Mouse (Mus musculus): ENCODE results near the gene Trmt61a.
A peak's percentile ranks its signal among the peaks of the same experiment; 100 is the strongest.
"Not testable (repeated sequence)": the region's sequence is repeated elsewhere in the genome, so short reads cannot be mapped to it uniquely, and the experiment has no call there.

Gene Trmt61a

DNA sequence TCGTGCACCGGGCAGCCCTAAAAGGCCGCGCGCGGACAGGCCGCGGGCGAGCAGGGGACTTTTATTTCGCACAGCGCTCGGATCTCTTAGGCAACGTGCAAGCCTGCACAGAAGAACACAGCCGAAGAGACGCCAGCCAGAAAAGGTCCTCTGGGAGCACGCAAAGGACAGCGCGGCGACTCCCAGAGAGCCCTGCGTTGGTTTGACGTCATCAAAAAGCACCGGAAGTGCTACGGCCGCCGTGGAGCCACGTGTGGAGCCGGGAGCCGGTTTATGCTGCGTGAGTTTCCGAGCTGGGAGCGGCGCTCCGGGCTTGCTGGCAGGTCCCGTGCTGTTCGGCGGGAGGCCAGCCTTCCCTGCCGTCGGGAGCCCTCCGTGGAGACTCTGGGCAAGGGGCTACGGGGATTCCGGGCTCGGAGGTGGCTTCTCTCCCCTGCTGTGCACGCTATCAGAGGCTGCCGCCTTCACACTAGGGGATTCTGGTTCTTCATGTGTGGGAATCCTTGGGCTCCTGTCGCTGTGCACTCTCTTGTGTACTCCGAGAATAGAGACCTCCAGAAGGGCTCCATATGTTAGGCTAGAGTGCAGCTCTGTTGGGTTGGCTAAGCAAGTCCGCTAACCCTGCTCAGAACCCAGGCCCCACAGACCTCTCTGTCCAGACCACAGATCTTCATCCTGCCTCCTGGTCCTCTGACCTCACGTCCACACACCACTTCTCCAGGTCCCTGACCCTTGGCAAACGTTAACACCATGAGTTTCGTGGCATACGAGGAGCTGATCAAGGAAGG is at the start of gene Trmt61a:
TSS of gene Trmt61a (plus strand) at position 224 of the 788 bp plus-strand sequence.
- peak; percentile 97 for DNase-seq

DNA sequence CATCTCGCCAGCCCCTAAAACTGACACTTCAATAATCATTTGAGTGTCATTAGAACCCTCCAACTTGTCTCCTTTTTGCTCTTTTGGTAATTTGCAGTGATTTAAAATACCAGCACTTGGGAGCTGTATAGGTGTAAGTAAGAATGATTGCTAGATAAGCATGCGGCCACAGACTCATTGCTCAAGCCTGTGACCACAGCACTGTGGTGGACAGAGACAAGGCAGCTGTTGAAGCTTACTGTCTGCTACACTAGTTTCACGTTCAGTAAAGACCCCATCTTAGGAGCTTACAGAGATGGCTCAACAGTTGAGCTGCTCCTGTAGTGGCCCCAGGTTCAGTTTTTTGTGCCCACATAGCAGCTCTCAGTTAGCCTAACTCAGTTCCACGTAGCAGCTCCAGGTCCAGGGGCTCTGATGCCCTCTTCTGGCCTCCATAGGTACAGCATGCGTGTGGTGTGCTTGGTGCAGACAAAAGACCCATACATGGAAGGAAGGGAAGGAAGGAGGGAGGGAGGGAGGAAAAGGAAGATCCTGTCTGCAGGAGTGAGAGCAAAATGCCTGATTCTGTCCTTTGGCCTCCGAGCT is 29.8 kb upstream of the Trmt61a start:
- peak; percentile 87 for DNase-seq

- DNase-seq, result no peak
Measured at GRCm38 (mm10) chr12:111652953-111653352, 25.0 kb upstream of the Trmt61a start.

DNA sequence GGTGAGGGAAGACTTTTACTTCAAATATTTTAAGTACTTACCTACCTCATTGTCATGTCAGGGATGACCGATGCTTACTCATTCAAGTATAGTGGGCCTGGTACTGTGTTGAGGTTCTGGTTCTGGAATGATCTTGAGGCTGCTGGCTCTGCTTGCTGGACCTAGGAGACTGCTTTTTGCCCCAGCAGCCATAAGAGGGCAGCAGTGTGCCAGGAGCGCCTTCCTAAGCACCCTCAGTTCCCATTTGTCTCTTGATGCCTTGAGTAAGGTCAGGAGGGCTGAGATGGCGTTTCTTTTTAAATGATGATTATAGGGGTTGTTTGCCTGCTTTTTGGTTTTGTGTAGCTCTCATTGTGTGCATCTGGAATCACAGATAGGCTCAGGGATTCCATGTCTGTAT is 24.5 kb upstream of the Trmt61a start:
- peak; percentile 85 for DNase-seq

GRCm38 (mm10) chr12:111655695-111656094 is 22.2 kb upstream of the Trmt61a start:
- DNase-seq, result no peak

GRCm38 (mm10) chr12:111659331-111659730 is 18.6 kb upstream of the Trmt61a start:
- DNase-seq, result no peak

DNA sequence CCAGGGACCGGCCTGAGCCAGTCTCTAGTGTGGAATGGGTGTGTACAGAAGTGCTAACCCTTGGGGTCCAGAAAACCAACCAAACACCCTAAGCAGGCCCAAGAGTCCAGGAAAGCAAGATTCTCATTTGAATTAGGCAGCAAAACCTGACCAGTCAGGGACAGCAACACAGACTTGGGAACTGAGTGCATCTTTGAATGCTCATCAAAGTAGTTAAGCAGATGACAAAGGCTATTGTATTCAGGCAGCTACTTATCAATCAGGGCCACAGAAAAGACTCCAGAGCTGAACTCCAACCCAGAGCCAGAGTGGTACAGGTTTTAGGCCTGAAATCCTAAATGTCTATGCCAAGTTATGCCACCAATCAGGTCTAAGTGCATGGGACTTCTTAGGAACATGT is 17.3 kb upstream of the Trmt61a start:
- no peak for DNase-seq

DNA sequence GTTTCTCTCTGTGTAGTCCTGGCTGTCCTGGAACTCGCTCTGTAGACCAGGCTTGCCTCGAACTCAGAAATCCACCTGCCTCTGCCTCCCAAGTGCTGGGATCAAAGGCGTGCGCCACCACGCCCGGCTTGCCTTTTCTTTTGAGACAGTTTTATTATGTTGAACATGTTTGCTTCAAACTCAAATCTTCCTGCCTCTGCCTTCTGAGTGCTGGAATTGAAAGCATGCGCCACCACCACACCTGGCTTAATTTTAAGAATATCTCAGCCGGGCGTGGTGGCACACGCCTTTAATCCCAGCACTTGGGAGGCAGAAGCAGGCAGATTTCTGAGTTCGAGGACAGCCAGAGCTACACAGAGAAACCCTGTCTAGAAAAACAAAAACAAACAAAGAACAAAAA is 16.4 kb upstream of the Trmt61a start:
- DNase-seq, result not testable (repeated sequence)

- no peak for DNase-seq
Measured at GRCm38 (mm10) chr12:111663228-111664143, 14.4 kb upstream of the Trmt61a start.

DNA sequence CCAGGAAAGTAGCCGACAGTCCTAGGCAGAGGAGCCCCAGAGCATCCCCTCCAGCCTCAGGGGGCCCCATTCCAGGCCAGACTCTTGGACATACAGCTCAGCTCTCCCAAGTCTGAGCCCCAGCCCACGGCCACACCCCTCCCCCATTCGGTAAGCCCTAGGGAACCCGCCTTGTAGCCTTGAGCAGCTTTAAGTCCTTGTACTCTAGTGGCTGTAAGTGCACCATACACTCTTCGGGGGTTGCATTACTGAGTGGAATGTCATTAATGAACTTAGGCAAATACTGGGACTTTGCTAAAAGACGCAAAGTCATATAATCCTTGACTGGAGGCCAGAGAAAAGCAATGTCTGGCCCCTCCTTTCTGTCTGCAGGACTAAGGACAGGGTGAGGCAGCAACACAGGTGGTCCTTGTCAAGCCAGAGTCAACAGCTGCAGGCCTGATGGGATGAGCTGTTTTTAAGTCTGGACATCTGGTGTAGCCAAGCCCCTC is 13.7 kb upstream of the Trmt61a start:
- peak; percentile 82 for DNase-seq

GRCm38 (mm10) chr12:111665041-111665880 is 12.6 kb upstream of the Trmt61a start:
- peak; percentile 19 for DNase-seq

- peak; percentile 3 for DNase-seq
Measured at GRCm38 (mm10) chr12:111666380-111666779, 11.5 kb upstream of the Trmt61a start.

GRCm38 (mm10) chr12:111667421-111667820 is 10.5 kb upstream of the Trmt61a start:
- peak; percentile 21 for DNase-seq

- DNase-seq, result peak; percentile 95
Measured at GRCm38 (mm10) chr12:111668457-111668912, 9.4 kb upstream of the Trmt61a start.

- peak; percentile 52 for DNase-seq
Measured at GRCm38 (mm10) chr12:111669000-111669788, 8.7 kb upstream of the Trmt61a start.

GRCm38 (mm10) chr12:111669961-111670360 is 7.9 kb upstream of the Trmt61a start:
- peak; percentile 16 for DNase-seq

DNA sequence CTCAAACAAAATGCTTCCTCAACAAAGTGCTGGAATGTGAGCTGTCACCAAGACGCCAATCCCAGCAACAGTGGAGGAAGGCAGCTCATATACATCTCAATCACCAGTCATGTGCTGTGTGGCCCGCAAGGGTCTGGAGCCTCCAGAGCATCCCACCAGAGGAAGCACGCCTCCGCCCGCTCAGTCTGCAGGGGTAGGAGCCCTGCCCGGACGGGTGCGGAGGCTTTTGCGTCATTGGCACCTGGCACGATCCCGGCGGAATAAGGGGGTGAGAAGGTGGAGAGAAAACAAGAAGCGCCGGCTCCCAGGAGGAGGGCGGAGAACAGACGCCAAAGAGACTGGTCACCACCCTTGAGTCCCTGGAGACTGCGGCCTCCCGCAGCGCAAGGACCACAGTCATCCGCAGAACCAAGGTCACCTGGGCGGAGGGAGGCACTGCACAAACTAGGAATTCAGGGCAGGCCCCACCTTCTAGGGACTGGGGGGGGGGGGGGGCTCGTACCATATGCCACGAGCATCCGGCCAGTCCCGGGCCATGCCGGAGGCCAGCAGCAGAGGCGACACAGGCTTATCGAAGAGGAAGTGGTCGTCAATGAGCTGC is 7.4 kb upstream of the Trmt61a start:
- DNase-seq, result peak; percentile 57

- peak; percentile 51 for DNase-seq
Measured at GRCm38 (mm10) chr12:111670976-111671375, 6.9 kb upstream of the Trmt61a start.

- peak; percentile 81 for DNase-seq
Measured at GRCm38 (mm10) chr12:111671431-111671902, 6.4 kb upstream of the Trmt61a start.

DNA sequence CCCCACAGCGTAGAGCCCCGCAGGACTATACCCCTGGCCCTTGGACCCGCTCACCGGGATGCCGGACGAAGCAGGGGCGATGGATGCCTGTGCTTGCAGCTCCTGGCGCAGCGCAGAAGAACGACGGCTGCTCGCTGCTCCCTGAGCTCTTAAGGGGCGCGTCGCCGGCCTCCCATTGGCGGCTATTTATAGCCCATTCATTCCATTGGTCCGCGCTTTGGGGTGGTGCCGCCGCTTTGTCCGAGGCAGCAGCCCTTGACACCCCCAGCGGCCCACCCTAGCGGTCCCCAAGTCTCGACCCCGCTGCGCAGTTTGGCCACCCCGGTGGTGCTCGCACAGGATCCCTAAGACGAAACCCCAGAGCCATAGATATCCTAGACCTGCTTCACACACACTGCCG is 5.7 kb upstream of the Trmt61a start, which contains the start of gene Ckb:
TSS of gene Ckb (minus strand) at position 163 of the 400 bp plus-strand sequence.
- peak; percentile 98 for DNase-seq
